Mouse (Mus musculus): ENCODE measurements around the gene 2610008E11Rik. TPM values are rescaled to one million over a fixed set of nuclear protein-coding genes. Genes with fewer than 3 reads are reported as not detected.
A peak's percentile ranks its signal among the peaks of the same experiment; 100 is the strongest.

2610008E11Rik gene
- 43.2 and 43.8 TPM in 2 replicates for polyA plus RNA-seq (2015; fragmentation: Nextera tagmentation; extraction: Ambion mirVana)

DNA sequence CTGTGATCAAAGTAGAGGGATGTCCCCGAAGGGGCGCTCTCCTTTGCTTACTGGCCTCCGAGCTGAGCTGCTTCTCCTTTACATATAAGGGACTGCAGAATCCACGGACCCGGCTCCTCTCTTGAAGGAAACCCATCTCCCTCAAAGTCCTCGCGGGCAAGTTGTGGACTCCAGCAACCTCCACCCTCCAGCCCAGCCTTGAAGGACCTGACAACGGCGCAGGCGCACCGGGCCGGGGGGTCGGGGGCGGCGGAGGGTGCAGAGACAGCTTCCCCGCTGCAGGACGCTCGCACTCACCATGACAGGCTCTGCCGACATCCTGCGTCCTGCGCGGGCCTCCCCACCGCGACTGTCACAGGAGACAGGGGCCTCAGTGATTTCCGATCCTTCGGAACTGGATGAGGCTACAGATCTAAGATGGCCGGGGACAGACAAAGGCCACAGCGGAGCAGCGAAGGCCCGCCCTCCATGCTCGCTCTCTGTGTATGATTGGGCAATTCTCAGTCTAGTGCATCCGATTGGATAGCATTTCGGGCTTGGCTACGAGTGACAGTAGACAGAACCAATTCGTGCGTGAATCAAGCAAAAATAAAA is at the start of gene 2610008E11Rik:
Gene 2610008E11Rik, minus strand, starts transcription at position 440 of the 594 bp plus-strand sequence.
- Histone ChIP-seq H3K27ac (peak within 1 kb of the TSS; percentile 98), H3K27me3 (no peaks in the 10 kb centered on the region), H3K9me3 (no peaks in the 10 kb centered on the region), H3K4me3 (peak within 1 kb of the TSS; percentile 82), H3K4me1 (peaks cover 21% of the 10 kb centered on the region), H3K36me3 (peaks cover 22% of the 10 kb centered on the region), H3K4me2 (peak within 1 kb of the TSS; percentile 71), H3K9ac (peak within 1 kb of the TSS; percentile 96)
- peak; percentile 100 for ATAC-seq (ENCODE audit: insufficient number of reproducible peaks, insufficient read depth, low FRiP score, low TSS enrichment, low read depth)
- under 1% methylated on average over 36 of the region's 36 CpGs for WGBS

- Histone ChIP-seq H3K4me3 (no peak overlapping the region), H3K4me2 (no peak overlapping the region), H3K9ac (no peak overlapping the region), H3K27me3 (no peaks in the 10 kb centered on the region), H3K9me3 (no peaks in the 10 kb centered on the region), H3K36me3 (no peaks in the 10 kb centered on the region), H3K27ac (0 out of 2 replicates have a peak overlapping the region, but pooled peaks have one; percentile 22), H3K4me1 (peaks cover 3% of the 10 kb centered on the region; the same call in 1 of the 2 replicates)
- no peak for ATAC-seq (ENCODE audit: insufficient number of reproducible peaks, insufficient read depth, low FRiP score, low TSS enrichment, low read depth)
- 36% methylated on average over 4 of the region's 4 CpGs for WGBS
These were observed 18.9 kb upstream of the 2610008E11Rik start for GRCm38 (mm10) chr10:79116125-79116849.

DNA sequence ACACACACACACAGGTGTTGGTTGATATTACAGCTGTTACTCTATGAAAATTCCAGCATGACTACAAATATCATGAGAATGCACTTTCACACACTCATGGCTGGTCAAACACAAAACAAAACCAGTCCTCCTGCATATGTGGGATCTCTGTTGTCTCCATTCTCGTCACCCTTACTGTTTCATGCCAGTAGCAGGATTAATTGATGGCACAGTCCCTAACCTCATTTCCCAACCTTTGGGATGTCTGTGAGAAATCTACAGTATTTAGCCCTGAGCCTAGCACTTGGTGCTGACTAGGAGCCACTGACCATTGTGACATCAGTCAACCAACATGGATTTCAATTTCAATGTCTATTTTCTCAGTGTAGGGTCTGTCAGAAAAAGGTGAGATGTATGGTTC is 17.7 kb upstream of the 2610008E11Rik start:
- WGBS = 67% methylated on average over 1 of the region's 1 CpGs
- Histone ChIP-seq H3K4me1 (peaks cover 3% of the 10 kb centered on the region; the same call in 1 of the 2 replicates), H3K27me3 (no peaks in the 10 kb centered on the region), H3K9me3 (no peaks in the 10 kb centered on the region), H3K36me3 (no peaks in the 10 kb centered on the region), H3K4me2 (no peak overlapping the region), H3K27ac (no peak overlapping the region), H3K9ac (no peak overlapping the region), H3K4me3 (no peak overlapping the region)
- ATAC-seq (ENCODE audit: insufficient number of reproducible peaks, insufficient read depth, low FRiP score, low TSS enrichment, low read depth) = no peak

- H3K9ac ChIP-seq = no peak overlapping the region
- H3K36me3 ChIP-seq = no peaks in the 10 kb centered on the region
- no peak for ATAC-seq (ENCODE audit: insufficient number of reproducible peaks, insufficient read depth, low FRiP score, low TSS enrichment, low read depth)
- no peaks in the 10 kb centered on the region for H3K27me3 ChIP-seq
- H3K4me2 ChIP-seq = no peak overlapping the region
- no peak overlapping the region for H3K27ac ChIP-seq
- H3K4me1 ChIP-seq = peaks cover 13% of the 10 kb centered on the region
- WGBS = 79% methylated on average over 5 of the region's 5 CpGs
- no peaks in the 10 kb centered on the region for H3K9me3 ChIP-seq
- H3K4me3 ChIP-seq = no peak overlapping the region
These were observed 13.1 kb upstream of the 2610008E11Rik start for GRCm38 (mm10) chr10:79110482-79110881.

DNA sequence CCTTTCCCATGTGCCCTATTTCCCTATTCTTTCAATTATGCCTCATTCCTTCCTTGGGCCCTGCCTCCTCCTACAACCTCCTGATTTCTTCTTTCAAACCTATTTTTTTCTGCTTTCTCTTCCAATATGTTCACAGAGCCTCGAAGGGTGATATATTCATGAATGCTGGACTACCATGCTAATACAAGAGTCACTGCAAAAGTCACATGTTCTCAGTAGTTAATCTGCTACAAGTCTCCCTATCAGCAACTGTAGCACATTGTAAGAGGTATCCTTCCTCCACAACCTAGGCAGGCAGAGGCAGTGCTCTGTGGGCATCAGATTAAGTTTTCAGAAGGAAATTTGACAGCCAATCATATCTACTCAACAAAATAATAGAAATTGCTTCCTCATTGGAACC is 11.8 kb upstream of the 2610008E11Rik start:
- Histone ChIP-seq H3K4me3 (no peak overlapping the region), H3K9me3 (no peaks in the 10 kb centered on the region), H3K27me3 (no peaks in the 10 kb centered on the region), H3K9ac (no peak overlapping the region), H3K4me2 (no peak overlapping the region), H3K27ac (no peak overlapping the region), H3K4me1 (peaks cover 13% of the 10 kb centered on the region), H3K36me3 (no peaks in the 10 kb centered on the region)
- WGBS = 81% methylated on average over 1 of the region's 1 CpGs
- no peak for ATAC-seq (ENCODE audit: insufficient number of reproducible peaks, insufficient read depth, low FRiP score, low TSS enrichment, low read depth)

- no peak for ATAC-seq (ENCODE audit: insufficient number of reproducible peaks, insufficient read depth, low FRiP score, low TSS enrichment, low read depth)
- H3K27ac ChIP-seq = no peak overlapping the region
- no peak overlapping the region for H3K4me3 ChIP-seq
- H3K4me1 ChIP-seq = peaks cover 13% of the 10 kb centered on the region
- no peak overlapping the region for H3K4me2 ChIP-seq
- no peak overlapping the region for H3K9ac ChIP-seq
- no peaks in the 10 kb centered on the region for H3K27me3 ChIP-seq
- WGBS = 70% methylated on average over 2 of the region's 2 CpGs
- no peaks in the 10 kb centered on the region for H3K36me3 ChIP-seq
- H3K9me3 ChIP-seq = no peaks in the 10 kb centered on the region
These were observed 10.1 kb upstream of the 2610008E11Rik start for GRCm38 (mm10) chr10:79107531-79107930.

- H3K27me3 ChIP-seq = no peaks in the 10 kb centered on the region
- peaks cover 13% of the 10 kb centered on the region for H3K4me1 ChIP-seq
- no peak overlapping the region for H3K4me3 ChIP-seq
- H3K36me3 ChIP-seq = no peaks in the 10 kb centered on the region
- no peaks in the 10 kb centered on the region for H3K9me3 ChIP-seq
- H3K27ac ChIP-seq = peak overlapping the region; percentile 73
- no peak overlapping the region for H3K4me2 ChIP-seq
- 0 out of 2 replicates have a peak overlapping the region, but pooled peaks have one; percentile 27 for H3K9ac ChIP-seq
- no peak for ATAC-seq (ENCODE audit: insufficient number of reproducible peaks, insufficient read depth, low FRiP score, low TSS enrichment, low read depth)
- WGBS = 49% methylated on average over 8 of the region's 8 CpGs
These were observed 9.2 kb upstream of the 2610008E11Rik start for GRCm38 (mm10) chr10:79106325-79107282.

DNA sequence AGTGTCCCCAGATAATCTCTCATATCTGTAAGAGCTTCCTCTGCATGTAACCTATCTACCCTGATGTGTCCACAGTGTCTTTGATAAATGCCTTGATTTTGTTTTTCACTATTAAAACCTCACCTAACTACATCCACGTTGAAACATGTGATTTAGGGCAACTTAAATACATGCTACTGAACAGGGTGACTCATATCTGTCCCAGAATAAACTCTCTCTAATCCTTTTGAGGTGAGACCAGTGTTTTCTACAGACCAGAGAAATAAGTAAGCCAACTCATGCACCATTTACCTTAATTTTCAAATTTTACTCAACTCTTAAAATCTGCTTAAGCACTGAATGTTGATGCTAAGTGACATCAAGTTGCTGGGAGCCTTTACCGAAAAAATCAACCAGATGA is 694 bp downstream of the 2610008E11Rik start:
- peaks cover 28% of the 10 kb centered on the region for H3K36me3 ChIP-seq
- WGBS = 8% methylated on average over 2 of the region's 2 CpGs
- no peak for ATAC-seq (ENCODE audit: insufficient number of reproducible peaks, insufficient read depth, low FRiP score, low TSS enrichment, low read depth)
- peak overlapping the region; percentile 82 for H3K4me3 ChIP-seq
- H3K27ac ChIP-seq = peak overlapping the region; percentile 98
- H3K4me2 ChIP-seq = peak overlapping the region; percentile 71
- no peaks in the 10 kb centered on the region for H3K27me3 ChIP-seq
- H3K9ac ChIP-seq = peak overlapping the region; percentile 96
- H3K4me1 ChIP-seq = peaks cover 21% of the 10 kb centered on the region
- no peaks in the 10 kb centered on the region for H3K9me3 ChIP-seq

- Histone ChIP-seq H3K27me3 (no peaks in the 10 kb centered on the region), H3K4me1 (peaks cover 21% of the 10 kb centered on the region), H3K4me3 (no peak overlapping the region), H3K4me2 (no peak overlapping the region), H3K27ac (no peak overlapping the region), H3K9me3 (peaks cover 8% of the 10 kb centered on the region), H3K9ac (no peak overlapping the region), H3K36me3 (peaks cover 75% of the 10 kb centered on the region)
- ATAC-seq (ENCODE audit: insufficient number of reproducible peaks, insufficient read depth, low FRiP score, low TSS enrichment, low read depth) = no peak
These were observed 5.7 kb downstream of the 2610008E11Rik start for GRCm38 (mm10) chr10:79091731-79092130.

GRCm38 (mm10) chr10:79089000-79089399 is 8.4 kb downstream of the 2610008E11Rik start:
- no peaks in the 10 kb centered on the region for H3K27me3 ChIP-seq
- no peak overlapping the region for H3K4me3 ChIP-seq
- H3K4me1 ChIP-seq = no peaks in the 10 kb centered on the region
- H3K4me2 ChIP-seq = no peak overlapping the region
- no peak overlapping the region for H3K9ac ChIP-seq
- no peak overlapping the region for H3K27ac ChIP-seq
- 78% methylated on average over 4 of the region's 4 CpGs for WGBS
- H3K9me3 ChIP-seq = peaks cover 11% of the 10 kb centered on the region
- no peak for ATAC-seq (ENCODE audit: insufficient number of reproducible peaks, insufficient read depth, low FRiP score, low TSS enrichment, low read depth)
- peaks cover 73% of the 10 kb centered on the region for H3K36me3 ChIP-seq

DNA sequence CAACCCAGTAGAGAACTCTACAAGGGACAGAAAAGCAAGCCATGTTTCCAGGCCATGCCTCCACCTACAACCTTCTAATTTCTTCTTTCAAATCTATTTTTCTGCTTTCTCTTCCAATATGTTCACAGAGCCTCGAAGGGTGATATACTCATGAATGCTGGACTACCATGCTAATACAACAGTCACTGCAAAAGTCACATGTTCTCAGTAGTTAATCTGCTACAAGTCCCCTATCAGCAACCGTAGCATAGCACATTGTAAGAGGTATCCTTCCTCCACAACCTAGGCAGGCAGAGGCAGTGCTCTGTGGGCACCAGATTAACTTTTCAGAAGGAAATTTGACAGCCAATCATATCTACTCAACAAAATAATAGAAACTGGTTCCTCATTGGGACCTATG is 10.8 kb downstream of the 2610008E11Rik start:
- Histone ChIP-seq H3K27ac (no peak overlapping the region), H3K4me3 (no peak overlapping the region), H3K9ac (no peak overlapping the region), H3K36me3 (peaks cover 51% of the 10 kb centered on the region), H3K4me2 (no peak overlapping the region), H3K9me3 (peaks cover 11% of the 10 kb centered on the region), H3K4me1 (no peaks in the 10 kb centered on the region), H3K27me3 (no peaks in the 10 kb centered on the region)
- WGBS = 95% methylated on average over 2 of the region's 2 CpGs
- ATAC-seq (ENCODE audit: insufficient number of reproducible peaks, insufficient read depth, low FRiP score, low TSS enrichment, low read depth) = no peak
